Mouse (Mus musculus): ENCODE measurements around the gene Rcvrn.

DNA sequence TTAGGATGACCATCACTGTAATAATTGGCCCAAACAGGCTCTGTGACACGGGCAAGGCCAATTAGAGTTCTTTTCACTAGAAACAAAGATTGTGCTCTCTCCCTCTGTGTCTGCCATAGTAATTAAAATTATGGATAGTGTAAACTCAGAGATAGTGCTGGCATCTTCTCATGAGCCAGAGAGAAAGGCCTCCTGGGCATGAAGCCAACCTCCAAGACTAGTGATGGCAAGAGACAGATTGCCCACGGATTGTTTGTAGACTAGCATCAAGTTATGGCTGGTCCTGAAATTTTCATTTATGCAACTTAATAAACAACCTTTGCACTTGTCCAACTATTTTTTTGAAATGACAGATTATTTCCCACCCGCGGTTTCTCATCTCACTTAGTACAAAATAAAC lies 17.9 kb downstream of the Rcvrn start:
- no peak for TF ChIP-seq FLI1 (IDR thresholded peaks at IDR 0.05; ENCODE audit: low read length)
- no peak for TF ChIP-seq GATA1 (IDR thresholded peaks at IDR 0.05; ENCODE audit: borderline replicate concordance, low read length)

Measured in megakaryocyte, embryonic 14.5 days (primary cell).